Mouse (Mus musculus) liver, postnatal 0 days (tissue): ENCODE measurements around the gene Polr1c. TPM values are rescaled to one million over a fixed set of nuclear protein-coding genes. Genes with fewer than 3 reads are reported as not detected.

Experiments
- ATAC-seq: fragments of 200-750 bp; cut with Nextera tagmentation; 2 replicates; pipeline ENCODE4 v1.8.0; 2017; ENCODE audit warnings: mild to moderate bottlenecking, moderate library complexity
- DNase-seq: peaks from one replicate; pipeline ENCODE4 v3.0.0-alpha.2; 2016
- H3K27ac ChIP-seq: fragments of 300-500 bp; sonication (generic); 2 replicates; pipeline ENCODE4 v1.5.1; 2014; ENCODE audit warnings: antibody characterized with exemption, moderate library complexity, mild to moderate bottlenecking, low read depth
- H3K27me3 ChIP-seq: fragments of 300-500 bp; sonication (generic); 2 replicates; pipeline ENCODE4 v1.6.1; 2014; ENCODE audit warnings: low read length, control low read depth, mixed read lengths; ENCODE audit not compliant: insufficient read depth
- H3K36me3 ChIP-seq: fragments of 300-500 bp; sonication (generic); replicated peaks from 2 replicates; pipeline ENCODE4 v1.6.1; 2014; ENCODE audit warnings: mild to moderate bottlenecking, control low read depth, low read length, moderate library complexity, mixed read lengths; ENCODE audit not compliant: insufficient read depth
- H3K4me1 ChIP-seq: fragments of 300-500 bp; sonication (generic); 2 replicates; pipeline ENCODE4 v1.6.1; 2014; ENCODE audit warnings: antibody characterized with exemption, mild to moderate bottlenecking, control low read depth; ENCODE audit not compliant: insufficient read depth
- H3K4me2 ChIP-seq: fragments of 300-500 bp; sonication (generic); 2 replicates; pipeline ENCODE4 v1.6.1; 2014; ENCODE audit warnings: low read depth, mild to moderate bottlenecking, low read length, moderate library complexity, mixed read lengths
- H3K4me3 ChIP-seq: fragments of 300-500 bp; sonication (generic); 2 replicates; pipeline ENCODE4 v1.5.1; 2014; ENCODE audit warnings: low read depth, low read length
- H3K9ac ChIP-seq: fragments of 300-500 bp; sonication (generic); replicated peaks from 2 replicates; pipeline ENCODE4 v1.6.1; 2014; ENCODE audit warnings: mild to moderate bottlenecking, moderate library complexity
- H3K9me3 ChIP-seq: fragments of 300-500 bp; sonication (generic); 2 replicates; pipeline ENCODE4 v1.6.1; 2016; ENCODE audit warnings: mild to moderate bottlenecking, control low read depth, low read length, mixed read lengths
- CTCF ChIP-seq: sonication (generic); IDR thresholded peaks from 2 replicates; pipeline ENCODE4 v1.5.1; 2016; ENCODE audit warnings: antibody characterized with exemption, low read depth
- EP300 ChIP-seq: IDR thresholded peaks from 2 replicates; pipeline ENCODE4 v1.6.1; 2016; ENCODE audit warnings: antibody characterized with exemption, low read depth, mild to moderate bottlenecking
- WGBS: fragments of 180-500 bp; shearing (Covaris S2); extraction: QIAGEN DNeasy Blood & Tissue Kit; methylation state at CpG from one replicate; pipeline ENCODE4 v1.1.7; 2014; ENCODE audit not compliant: insufficient replicate concordance; 5-methylcytosine and 5-hydroxymethylcytosine counted together
- polyA plus RNA-seq: library from polyadenylated mRNA; unstranded; fragments of >200 nt; fragmentation: Nextera tagmentation; extraction: Ambion mirVana; gene quantifications from 2 replicates; pipeline ENCODE4 v1.2.1, GENCODE M21; 2015

The Polr1c gene
- polyA plus RNA-seq = 23.9 and 24.8 TPM in 2 replicates

GRCm38 (mm10) chr17:46247512-46248188 is at the start of gene Polr1c, which contains the start of gene Yipf3:
Polr1c (minus strand) TSS chr17:46248054.
Yipf3 (plus strand) TSS chr17:46248080.
- peak; percentile 95 for ATAC-seq
- TF ChIP-seq EP300 (peak; percentile 62; the same call in 1 of the 2 replicates), CTCF (no peak)
- H3K27me3 ChIP-seq = no peaks in the 10 kb centered on the region
- peak within 1 kb of the TSS; percentile 96 for H3K4me2 ChIP-seq
- no peaks in the 10 kb centered on the region for H3K9me3 ChIP-seq
- peak within 1 kb of the TSS; percentile 99 for H3K9ac ChIP-seq
- peak; percentile 96 for DNase-seq
- H3K27ac ChIP-seq = peak within 1 kb of the TSS; percentile 86
- H3K4me3 ChIP-seq = peak within 1 kb of the TSS; percentile 97
- peaks cover 15% of the 10 kb centered on the region for H3K4me1 ChIP-seq
- under 1% methylated on average over 53 of the region's 53 CpGs for WGBS
- peaks cover 64% of the 10 kb centered on the region for H3K36me3 ChIP-seq

GRCm38 (mm10) chr17:46297028-46297363 is 49.1 kb upstream of the Polr1c start:
- Histone ChIP-seq H3K9ac (no peak overlapping the region), H3K36me3 (no peaks in the 10 kb centered on the region), H3K27ac (no peak overlapping the region), H3K4me3 (peak overlapping the region; percentile 56; the same call in 1 of the 2 replicates), H3K9me3 (no peaks in the 10 kb centered on the region), H3K4me1 (peaks cover 17% of the 10 kb centered on the region), H3K27me3 (peaks cover 55% of the 10 kb centered on the region), H3K4me2 (peak overlapping the region; percentile 88)
- 10% methylated on average over 6 of the region's 6 CpGs for WGBS
- TF ChIP-seq EP300 = no peak
- no peak for TF ChIP-seq CTCF
- no peak for ATAC-seq
- DNase-seq = no peak

GRCm38 (mm10) chr17:46296601-46297000 is 48.7 kb upstream of the Polr1c start:
- H3K4me3 ChIP-seq = no peak overlapping the region
- no peak for DNase-seq
- no peak overlapping the region for H3K4me2 ChIP-seq
- peaks cover 55% of the 10 kb centered on the region for H3K27me3 ChIP-seq
- no peaks in the 10 kb centered on the region for H3K36me3 ChIP-seq
- peaks cover 17% of the 10 kb centered on the region for H3K4me1 ChIP-seq
- no peak for ATAC-seq
- no peak overlapping the region for H3K9ac ChIP-seq
- no peak overlapping the region for H3K27ac ChIP-seq
- 24% methylated on average over 6 of the region's 6 CpGs for WGBS
- TF ChIP-seq CTCF = no peak
- no peak for TF ChIP-seq EP300
- no peaks in the 10 kb centered on the region for H3K9me3 ChIP-seq

GRCm38 (mm10) chr17:46287678-46288095 is 39.8 kb upstream of the Polr1c start:
- no peak overlapping the region for H3K4me2 ChIP-seq
- no peak overlapping the region for H3K4me3 ChIP-seq
- no peaks in the 10 kb centered on the region for H3K27me3 ChIP-seq
- peaks cover 5% of the 10 kb centered on the region for H3K4me1 ChIP-seq
- no peak for DNase-seq
- TF ChIP-seq EP300 (no peak), CTCF (no peak)
- H3K9ac ChIP-seq = no peak overlapping the region
- ATAC-seq = no peak
- no peaks in the 10 kb centered on the region for H3K36me3 ChIP-seq
- WGBS = 54% methylated on average over 11 of the region's 11 CpGs
- no peaks in the 10 kb centered on the region for H3K9me3 ChIP-seq
- no peak overlapping the region for H3K27ac ChIP-seq

GRCm38 (mm10) chr17:46285407-46285806 is 37.6 kb upstream of the Polr1c start:
- peaks cover 1% of the 10 kb centered on the region; the same call in 1 of the 2 replicates for H3K36me3 ChIP-seq
- WGBS = 48% methylated on average over 6 of the region's 6 CpGs
- H3K4me1 ChIP-seq = peaks cover 16% of the 10 kb centered on the region
- no peaks in the 10 kb centered on the region for H3K9me3 ChIP-seq
- DNase-seq (no peak), ATAC-seq (no peak)
- H3K27ac ChIP-seq = no peak overlapping the region
- TF ChIP-seq CTCF (no peak), EP300 (no peak)
- H3K9ac ChIP-seq = no peak overlapping the region
- no peak overlapping the region for H3K4me2 ChIP-seq
- no peaks in the 10 kb centered on the region for H3K27me3 ChIP-seq
- no peak overlapping the region for H3K4me3 ChIP-seq

GRCm38 (mm10) chr17:46284653-46285052 is 36.8 kb upstream of the Polr1c start:
- no peak for DNase-seq
- Histone ChIP-seq H3K9ac (no peak overlapping the region), H3K4me1 (peaks cover 16% of the 10 kb centered on the region), H3K4me2 (no peak overlapping the region), H3K4me3 (no peak overlapping the region), H3K27me3 (no peaks in the 10 kb centered on the region), H3K36me3 (peaks cover 6% of the 10 kb centered on the region; the same call in 1 of the 2 replicates), H3K9me3 (no peaks in the 10 kb centered on the region), H3K27ac (no peak overlapping the region)
- TF ChIP-seq CTCF (no peak), EP300 (no peak)
- WGBS = 56% methylated on average over 7 of the region's 7 CpGs
- ATAC-seq = no peak
